Mouse (Mus musculus) T-helper 2 cell (primary cell): ENCODE measurements around the gene Insr.
"Not testable (repeated sequence)": the region's sequence is repeated elsewhere in the genome, so short reads cannot be mapped to it uniquely, and the experiment has no call there.

Source experiments
- in situ Hi-C: fragments of 300-600 bp; cut with MboI, MseI; formaldehyde crosslinking; loops from one replicate; pipeline ENCODE4 v1.15.1; 2025; ENCODE audit warnings: high pct_unique_total_duplicates

The Insr gene

GRCm38 (mm10) chr8:3202792-3203191 is 76.6 kb downstream of the Insr start:
- in situ Hi-C loops, result no loop called here

- in situ Hi-C loops, result not testable (repeated sequence)
These were observed 85.1 kb downstream of the Insr start for GRCm38 (mm10) chr8:3194297-3194696.

- in situ Hi-C loops, result no loop called here
These were observed 88.4 kb downstream of the Insr start for GRCm38 (mm10) chr8:3191006-3191405.

GRCm38 (mm10) chr8:3187456-3187855 is 92.0 kb downstream of the Insr start:
- in situ Hi-C loops, result no loop called here

GRCm38 (mm10) chr8:3179930-3180329 is 99.5 kb downstream of the Insr start:
- in situ Hi-C loops, result no loop called here

- in situ Hi-C loops, result no loop called here
These were observed 102.0 kb downstream of the Insr start for GRCm38 (mm10) chr8:3177440-3177839.

GRCm38 (mm10) chr8:3172246-3172645 is 107.2 kb downstream of the Insr start:
- in situ Hi-C loops, result no loop called here

GRCm38 (mm10) chr8:3146506-3146905 is 132.9 kb downstream of the Insr start:
- in situ Hi-C loops, result no loop called here

- in situ Hi-C loops, result not testable (repeated sequence)
These were observed 179.0 kb downstream of the Insr start for GRCm38 (mm10) chr8:3100416-3100815.
